Mouse (Mus musculus) heart, postnatal 0 days (tissue): ENCODE data around the gene Clec2l. TPM values are rescaled to one million over a fixed set of nuclear protein-coding genes. Genes with fewer than 3 reads are reported as not detected.

Experiments used
- ATAC-seq: fragments of 200-750 bp; cut with Nextera tagmentation; 2 replicates; pipeline ENCODE4 v1.8.0; 2017; ENCODE audit warnings: low read depth, moderate number of reproducible peaks, moderate library complexity; ENCODE audit not compliant: insufficient read depth
- DNase-seq: peaks from one replicate; pipeline ENCODE4 v3.0.0-alpha.2; 2016; ENCODE audit warnings: low spot score
- H3K27ac ChIP-seq: fragments of 300-500 bp; sonication (generic); 2 replicates; pipeline ENCODE4 v1.5.1; 2014; ENCODE audit warnings: low read depth, mild to moderate bottlenecking
- H3K27me3 ChIP-seq: fragments of 300-500 bp; sonication (generic); 2 replicates; pipeline ENCODE4 v1.6.1; 2014; ENCODE audit warnings: low read length, mixed read lengths; ENCODE audit not compliant: control insufficient read depth, insufficient read depth
- H3K36me3 ChIP-seq: fragments of 300-500 bp; sonication (generic); replicated peaks from 2 replicates; pipeline ENCODE4 v1.6.1; 2014; ENCODE audit warnings: low read length, mixed read lengths; ENCODE audit not compliant: control insufficient read depth, insufficient read depth
- H3K4me1 ChIP-seq: fragments of 300-500 bp; sonication (generic); 2 replicates; pipeline ENCODE4 v1.6.1; 2014; ENCODE audit warnings: antibody characterized with exemption; ENCODE audit not compliant: control insufficient read depth, insufficient read depth
- H3K4me2 ChIP-seq: fragments of 300-500 bp; sonication (generic); 2 replicates; pipeline ENCODE4 v1.6.1; 2014; ENCODE audit warnings: low read depth, mild to moderate bottlenecking, low read length, moderate library complexity
- H3K4me3 ChIP-seq: fragments of 300-500 bp; sonication (generic); 2 replicates; pipeline ENCODE4 v1.5.1; 2014; ENCODE audit warnings: low read depth, low read length
- H3K9ac ChIP-seq: fragments of 300-500 bp; sonication (generic); replicated peaks from 2 replicates; pipeline ENCODE4 v1.6.1; 2014; ENCODE audit warnings: low read depth, low read length, mixed read lengths
- H3K9me3 ChIP-seq: fragments of 300-500 bp; sonication (generic); replicated peaks from 2 replicates; pipeline ENCODE4 v1.6.1; 2016; ENCODE audit warnings: low read length; ENCODE audit not compliant: control insufficient read depth
- CTCF ChIP-seq: IDR thresholded peaks from 2 replicates; pipeline ENCODE4 v1.5.1; 2016; ENCODE audit warnings: antibody characterized with exemption, control low read depth, low read depth
- EP300 ChIP-seq: IDR thresholded peaks from 2 replicates; pipeline ENCODE4 v1.6.1; 2016; ENCODE audit warnings: antibody characterized with exemption, low read depth
- WGBS: fragments of 180-500 bp; shearing (Covaris S2); extraction: QIAGEN DNeasy Blood & Tissue Kit; methylation state at CpG from one replicate; pipeline ENCODE4 v1.1.7; 2014; 5-methylcytosine and 5-hydroxymethylcytosine counted together
- polyA plus RNA-seq: library from polyadenylated mRNA; unstranded; fragments of >200 nt; fragmentation: Nextera tagmentation; extraction: Ambion mirVana; gene quantifications from 2 replicates; pipeline ENCODE4 v1.2.1, GENCODE M21; 2015
- total RNA-seq: library from RNA; depleted of rRNA; stranded (reverse); fragments of >200 nt; gene quantifications from 2 replicates; pipeline ENCODE4 v1.2.3, GENCODE M21; 2014; ENCODE audit warnings: low replicate concordance

Clec2l gene
- total and polyA plus RNA-seq, 2 experiments from 2014 or later: 1.2 to 3.4 TPM

DNA sequence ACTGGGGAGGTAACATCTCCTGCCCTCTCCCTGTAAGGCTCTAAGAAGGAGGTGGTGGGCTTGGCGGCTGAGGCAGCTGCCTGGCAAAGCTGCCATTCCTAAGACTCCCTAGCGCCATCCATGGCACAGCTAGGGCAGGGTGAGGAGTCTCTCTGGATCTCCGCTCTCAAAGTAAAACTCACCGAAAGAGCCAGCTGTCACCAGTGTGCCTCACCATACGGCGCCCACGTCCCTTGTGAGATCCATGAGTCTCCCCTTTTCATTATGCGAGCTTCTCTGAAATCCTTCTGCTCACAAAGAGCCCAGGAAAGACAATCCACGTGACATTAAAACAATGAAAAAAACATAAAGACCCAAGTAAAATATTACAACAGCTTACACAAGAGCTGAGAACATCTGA, 33.7 kb downstream of the Clec2l start:
- ATAC-seq (no peak), DNase-seq (no peak)
- Histone ChIP-seq H3K36me3 (peaks cover 44% of the 10 kb centered on the region), H3K4me3 (no peak overlapping the region), H3K9me3 (no peaks in the 10 kb centered on the region), H3K27ac (no peak overlapping the region), H3K4me2 (no peak overlapping the region), H3K27me3 (no peaks in the 10 kb centered on the region), H3K4me1 (no peaks in the 10 kb centered on the region), H3K9ac (no peak overlapping the region)
- TF ChIP-seq CTCF (no peak), EP300 (no peak)
- WGBS: 91% methylated on average over 9 of the region's 9 CpGs

DNA sequence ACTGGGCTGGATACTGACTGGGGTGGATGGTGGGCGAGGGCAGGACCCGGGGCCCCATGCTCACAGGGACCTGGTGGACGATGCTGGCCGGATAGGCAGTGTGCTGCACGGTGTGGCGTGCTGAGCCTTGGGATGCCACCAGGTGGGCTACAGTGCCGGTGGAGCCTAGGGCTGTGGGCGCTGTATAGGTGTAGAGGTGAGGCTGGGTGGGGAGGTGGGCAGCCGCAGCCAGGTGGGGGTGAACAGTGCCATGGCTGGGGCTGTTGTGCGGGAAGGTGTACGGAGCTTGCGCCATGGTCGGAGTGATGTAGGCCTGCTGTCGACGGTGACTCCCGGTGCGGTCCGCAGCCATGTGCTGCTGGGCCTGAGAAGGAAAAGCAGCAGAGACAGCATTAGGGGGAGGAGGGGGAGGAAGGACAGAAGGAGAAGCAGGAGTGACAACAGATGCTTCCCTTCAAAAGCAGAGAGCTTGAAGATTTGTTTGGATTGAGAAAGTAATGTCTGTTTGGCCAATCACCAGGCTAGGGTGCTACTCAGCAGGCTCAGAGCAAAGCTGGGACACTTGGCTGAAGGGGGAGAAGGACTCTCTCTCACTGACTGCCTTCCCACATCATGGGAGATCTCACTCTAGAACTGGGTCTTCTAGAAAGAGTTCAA, 35.5 kb downstream of the Clec2l start:
- Histone ChIP-seq H3K9ac (no peak overlapping the region), H3K4me2 (no peak overlapping the region), H3K36me3 (peaks cover 57% of the 10 kb centered on the region), H3K27me3 (no peaks in the 10 kb centered on the region), H3K27ac (no peak overlapping the region), H3K4me1 (peaks cover 13% of the 10 kb centered on the region), H3K9me3 (no peaks in the 10 kb centered on the region), H3K4me3 (no peak overlapping the region)
- TF ChIP-seq CTCF (no peak), EP300 (no peak)
- 92% methylated on average over 18 of the region's 18 CpGs for WGBS
- ATAC-seq (no peak), DNase-seq (no peak)

DNA sequence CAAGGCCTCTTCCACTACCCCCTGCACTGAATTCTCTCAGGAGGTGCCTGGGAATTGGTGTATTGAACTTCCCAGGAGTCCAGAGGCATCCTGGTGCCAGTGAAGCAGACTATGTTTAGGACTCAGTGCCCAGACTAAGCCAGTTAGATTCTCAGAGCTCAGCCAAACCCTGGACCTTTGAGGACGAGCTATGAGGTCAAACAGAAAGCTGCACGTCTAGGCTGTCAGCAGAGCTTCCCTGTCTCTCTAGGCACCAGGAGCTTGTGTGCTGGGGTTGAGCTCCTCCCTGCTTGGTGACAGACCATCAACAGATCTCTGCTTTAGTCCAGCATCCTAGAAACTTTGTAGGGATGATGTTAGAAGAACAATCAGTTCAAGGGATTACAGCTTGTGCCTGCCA, 38.6 kb downstream of the Clec2l start:
- TF ChIP-seq CTCF (no peak), EP300 (no peak)
- 26% methylated on average over 2 of the region's 2 CpGs for WGBS
- no peak for ATAC-seq

DNA sequence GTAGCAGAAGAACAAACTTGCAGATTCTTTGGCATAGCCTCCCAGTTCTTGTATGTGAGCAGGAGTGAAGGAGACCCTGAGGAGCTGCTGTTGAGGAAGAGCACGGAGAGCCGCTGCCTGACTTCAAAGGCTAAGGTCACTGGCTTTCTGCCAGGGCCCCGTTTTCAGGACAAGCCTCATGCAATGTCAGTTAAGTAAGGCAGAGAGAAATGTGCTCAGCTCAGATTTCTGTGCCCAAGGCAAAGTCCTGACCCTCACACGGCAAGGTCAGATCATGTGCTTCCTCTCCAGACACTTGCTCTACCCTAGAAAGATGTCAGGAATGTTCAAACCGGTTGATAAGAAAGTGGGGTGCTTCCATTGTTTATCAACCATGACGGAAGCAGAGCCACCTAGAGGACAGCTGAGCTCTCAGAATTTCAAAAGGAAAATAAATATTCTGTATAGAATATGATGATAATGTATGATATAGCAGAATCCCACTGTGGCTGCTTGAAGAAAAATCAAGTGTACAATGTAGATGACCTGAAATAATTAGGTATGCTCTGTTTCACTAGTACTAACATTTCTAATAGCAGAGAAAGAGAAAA, 40.0 kb downstream of the Clec2l start:
- no peak overlapping the region for H3K4me2 ChIP-seq
- peak; percentile 33 for ATAC-seq
- peak overlapping the region; percentile 82 for H3K27ac ChIP-seq
- H3K4me1 ChIP-seq: peaks cover 26% of the 10 kb centered on the region
- H3K36me3 ChIP-seq: peaks cover 50% of the 10 kb centered on the region
- H3K4me3 ChIP-seq: no peak overlapping the region
- 8% methylated on average over 6 of the region's 6 CpGs for WGBS
- no peaks in the 10 kb centered on the region for H3K9me3 ChIP-seq
- peak; percentile 36 for DNase-seq
- H3K9ac ChIP-seq: no peak overlapping the region
- TF ChIP-seq EP300: 0 out of 2 replicates have a peak, but pooled peaks have one; percentile 23
- TF ChIP-seq CTCF: no peak
- H3K27me3 ChIP-seq: no peaks in the 10 kb centered on the region

More for the DNA sequence above, 38.6 kb downstream of the Clec2l start:
- peaks cover 52% of the 10 kb centered on the region for H3K36me3 ChIP-seq
- no peak overlapping the region for H3K4me2 ChIP-seq
- DNase-seq: no peak
- H3K9ac ChIP-seq: no peak overlapping the region
- no peaks in the 10 kb centered on the region for H3K9me3 ChIP-seq
- no peak overlapping the region for H3K4me3 ChIP-seq
- H3K27ac ChIP-seq: no peak overlapping the region
- peaks cover 26% of the 10 kb centered on the region for H3K4me1 ChIP-seq
- no peaks in the 10 kb centered on the region for H3K27me3 ChIP-seq

DNA sequence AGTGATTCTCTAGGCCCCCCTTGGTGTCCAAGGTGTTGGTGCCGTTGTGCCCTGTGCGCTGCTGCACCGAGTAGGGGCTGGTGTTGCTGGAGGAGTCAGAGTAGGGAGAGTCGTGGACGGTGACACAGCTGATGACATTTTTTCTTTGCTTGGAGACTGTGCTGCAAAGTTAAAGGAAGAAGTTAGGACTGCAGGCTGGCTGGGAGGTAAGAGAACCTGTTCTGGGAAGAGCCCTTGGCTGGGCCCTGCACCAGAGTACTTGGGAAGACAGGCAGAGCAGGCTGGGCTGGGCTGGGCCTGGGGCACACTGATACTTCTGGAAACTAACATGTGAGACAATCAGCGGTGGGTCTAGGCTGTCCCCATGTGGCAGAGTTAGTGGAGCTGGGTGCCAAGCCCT, 40.7 kb downstream of the Clec2l start:
- no peak for DNase-seq
- no peak for ATAC-seq
- H3K4me2 ChIP-seq: no peak overlapping the region
- 66% methylated on average over 6 of the region's 6 CpGs for WGBS
- H3K27me3 ChIP-seq: no peaks in the 10 kb centered on the region
- H3K9ac ChIP-seq: 0 out of 2 replicates have a peak overlapping the region, but pooled peaks have one; percentile 12
- peak overlapping the region; percentile 82 for H3K27ac ChIP-seq
- no peaks in the 10 kb centered on the region for H3K9me3 ChIP-seq
- peaks cover 26% of the 10 kb centered on the region for H3K4me1 ChIP-seq
- no peak overlapping the region for H3K4me3 ChIP-seq
- H3K36me3 ChIP-seq: peaks cover 48% of the 10 kb centered on the region
- TF ChIP-seq EP300 (no peak), CTCF (no peak)
